Mouse (Mus musculus) MEL (cell line): ENCODE results near the gene Hist1h4n. TPM values are rescaled to one million over a fixed set of nuclear protein-coding genes. Genes with fewer than 3 reads are reported as not detected.
"Not testable (repeated sequence)": the region's sequence is repeated elsewhere in the genome, so short reads cannot be mapped to it uniquely, and the experiment has no call there.

Experiments used
- DNase-seq: peaks from one replicate; pipeline ENCODE4 v3.0.0; 2011; ENCODE audit warnings: low read depth, low spot score
- H3K27ac ChIP-seq: 2 replicates; pipeline ENCODE4 v1.5.1; 2012; ENCODE audit warnings: low read depth, mild to moderate bottlenecking, control low read depth, low read length, moderate library complexity; ENCODE audit not compliant: control insufficient read depth
- H3K27me3 ChIP-seq, 2 experiments: fragments of 150-350 bp in 1 of 2; sonication (generic) in 1 of 2; 2 replicates each; pipeline ENCODE4 v1.6.1; 2012; ENCODE audit warnings: low read length in 2 of 2, mild to moderate bottlenecking in 2 of 2, improper control_type of control experiment in 1 of 2, moderate library complexity in 1 of 2; ENCODE audit not compliant: insufficient read depth in 2 of 2, control insufficient read depth in 1 of 2
- H3K36me3 ChIP-seq, 2 experiments: 2 replicates each; pipeline ENCODE4 v1.6.1; 2012 to 2014; ENCODE audit warnings: low read length in 2 of 2, improper control_type of control experiment in 1 of 2, inconsistent platforms in 1 of 2, mild to moderate bottlenecking in 1 of 2; ENCODE audit not compliant: insufficient read depth in 2 of 2, control insufficient read depth in 1 of 2
- H3K4me1 ChIP-seq, 2 experiments: fragments of 150-350 bp in 1 of 2; sonication (generic) in 1 of 2; 2 replicates each; pipeline ENCODE4 v1.6.1; 2012; ENCODE audit warnings: low read length in 2 of 2, improper control_type of control experiment in 1 of 2, mild to moderate bottlenecking in 1 of 2; ENCODE audit not compliant: insufficient read depth in 2 of 2, control insufficient read depth in 1 of 2
- H3K4me3 ChIP-seq, 2 experiments: fragments of 150-350 bp in 1 of 2; sonication (generic) in 1 of 2; 2 replicates each; pipeline ENCODE4 v1.5.1; 2012; ENCODE audit warnings: low read depth in 2 of 2, low read length in 2 of 2, mild to moderate bottlenecking in 2 of 2, moderate library complexity in 2 of 2, control low read depth in 1 of 2, improper control_type of control experiment in 1 of 2; ENCODE audit not compliant: control insufficient read depth in 1 of 2, insufficient read depth in 1 of 2
- H3K79me2 ChIP-seq: 2 replicates; pipeline ENCODE4 v1.6.1; 2012; ENCODE audit warnings: mild to moderate bottlenecking, low read length, moderate library complexity; ENCODE audit not compliant: control insufficient read depth, poor library complexity, insufficient read depth
- H3K9ac ChIP-seq: 2 replicates; pipeline ENCODE4 v1.6.1; 2012; ENCODE audit warnings: low read depth, mild to moderate bottlenecking, control low read depth, low read length, moderate library complexity; ENCODE audit not compliant: control insufficient read depth, poor library complexity, severe bottlenecking
- H3K9me3 ChIP-seq: fragments of 150-350 bp; sonication (generic); replicated peaks from 2 replicates; pipeline ENCODE4 v1.6.1; 2012; ENCODE audit warnings: mild to moderate bottlenecking, low read length, improper control_type of control experiment, moderate library complexity; ENCODE audit not compliant: insufficient read depth
- E2F4 ChIP-seq: IDR thresholded peaks from 2 replicates; pipeline ENCODE4 v1.6.1; 2011; ENCODE audit warnings: low read depth, low read length, improper control_type of control experiment, borderline replicate concordance
- JUND ChIP-seq: IDR thresholded peaks from 2 replicates; pipeline ENCODE4 v1.6.1; 2011; ENCODE audit warnings: low read depth, mild to moderate bottlenecking, improper control_type of control experiment, low read length
- NRF1 ChIP-seq: IDR thresholded peaks from 2 replicates; pipeline ENCODE4 v1.6.1; 2014; ENCODE audit warnings: low read depth, mild to moderate bottlenecking, inconsistent platforms, low read length, improper control_type of control experiment, moderate library complexity; ENCODE audit not compliant: poor library complexity, insufficient read depth, severe bottlenecking
- TBP ChIP-seq: IDR thresholded peaks from 2 replicates; pipeline ENCODE4 v1.8.0; 2011; ENCODE audit warnings: low read depth, low read length, improper control_type of control experiment
- polyA plus RNA-seq, 2 experiments: library from polyadenylated mRNA; stranded (reverse) in 1 of 2; unstranded in 1 of 2; fragments of >175 nt in 1 of 2; fragments of >200 nt in 1 of 2; gene quantifications; 2 replicates each; pipeline versions ENCODE4 v1.2.1 to v1.2.4; 2012; ENCODE audit warnings: low replicate concordance in 2 of 2, low read depth in 1 of 2; ENCODE audit not compliant: insufficient read length in 2 of 2, insufficient read depth in 1 of 2, missing spikeins in 1 of 2
- total RNA-seq: library from RNA; depleted of rRNA; stranded (reverse); fragments of 300-350 nt; gene quantifications from 2 replicates; pipeline ENCODE4 v1.2.3, GENCODE M21; 2012

Gene Hist1h4n
- total and polyA plus RNA-seq, 3 experiments, result 9.0 to 9,853 TPM; not detected in 1

GRCm38 (mm10) chr13:21803058-21803457, 28.9 kb downstream of the Hist1h4n start:
- H3K36me3 ChIP-seq, H3K9ac ChIP-seq, H3K4me1 ChIP-seq, H3K4me3 ChIP-seq, H3K79me2 ChIP-seq, DNase-seq, H3K9me3 ChIP-seq, H3K27ac ChIP-seq, H3K27me3 ChIP-seq: not testable (repeated sequence)

- H3K4me3 ChIP-seq, H3K36me3 ChIP-seq, H3K9me3 ChIP-seq, H3K4me1 ChIP-seq, H3K9ac ChIP-seq, H3K27ac ChIP-seq, H3K79me2 ChIP-seq, DNase-seq, H3K27me3 ChIP-seq: not testable (repeated sequence)
Observed at GRCm38 (mm10) chr13:21797163-21797562, 34.8 kb downstream of the Hist1h4n start.

GRCm38 (mm10) chr13:21795584-21795983, 36.4 kb downstream of the Hist1h4n start:
- Histone ChIP-seq H3K36me3 (peaks cover 0 to 2% of the 10 kb centered on the region in 2 experiments; a peak in 2 of 4 replicates), H3K27ac (no peak overlapping the region), H3K4me3 (no peak overlapping the region), H3K9ac (no peak overlapping the region), H3K27me3 (no peaks in the 10 kb centered on the region), H3K79me2 (no peaks in the 10 kb centered on the region), H3K9me3 (no peaks in the 10 kb centered on the region), H3K4me1 (peaks cover 0 to 6% of the 10 kb centered on the region in 2 experiments; a peak in 3 of 4 replicates)
- no peak for DNase-seq
- TF ChIP-seq JUND, result no peak
- TF ChIP-seq NRF1, result no peak
- TF ChIP-seq TBP, result peak; percentile 91
- TF ChIP-seq, all 39 proteins: peak for 1

DNA sequence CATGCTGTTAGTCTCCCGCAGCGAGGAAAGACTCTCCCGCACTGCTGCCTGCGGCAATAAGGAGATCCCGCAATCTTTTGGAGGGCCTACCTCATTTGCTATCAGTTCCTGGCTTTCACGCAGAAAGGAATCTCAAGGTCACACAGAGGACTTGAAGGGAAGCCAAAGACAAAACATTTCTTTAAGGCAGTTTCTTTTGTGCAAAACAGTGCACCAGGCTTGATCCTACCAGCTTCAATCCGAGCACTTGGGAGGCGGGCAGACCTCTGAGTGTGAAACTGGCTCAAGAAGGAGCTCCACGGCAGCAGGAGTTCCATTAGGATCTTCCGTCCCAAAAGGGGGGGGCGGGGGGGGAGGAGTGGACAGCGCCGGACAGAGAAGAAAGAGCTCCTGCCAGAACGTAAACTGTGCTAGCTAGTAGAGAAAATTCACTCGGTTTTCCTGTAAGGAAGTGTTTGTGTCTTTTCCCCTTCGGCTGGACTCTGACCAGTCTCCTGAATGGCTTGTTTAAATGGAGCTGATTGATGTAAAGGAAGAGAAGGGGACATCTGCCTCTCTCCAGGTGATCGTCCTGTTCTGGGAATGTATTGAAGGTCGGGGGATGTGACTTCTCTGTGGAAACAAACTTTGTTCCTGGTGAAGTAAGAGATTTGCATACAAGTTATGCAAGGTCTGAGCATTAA, 41.3 kb downstream of the Hist1h4n start:
- H3K27ac ChIP-seq, result no peak overlapping the region
- H3K36me3 ChIP-seq, result peaks cover 0 to 21% of the 10 kb centered on the region in 2 experiments; a peak in 2 of 4 replicates
- peak overlapping the region; percentile 31 to 38 for H3K4me3 ChIP-seq
- no peaks in the 10 kb centered on the region for H3K79me2 ChIP-seq
- peaks cover 4 to 9% of the 10 kb centered on the region in 2 experiments for H3K4me1 ChIP-seq
- peak; percentile 54 for DNase-seq
- TF ChIP-seq TBP (no peak), E2F4 (no peak)
- H3K27me3 ChIP-seq, result no peaks in the 10 kb centered on the region
- H3K9me3 ChIP-seq, result no peaks in the 10 kb centered on the region
- peak overlapping the region; percentile 61 for H3K9ac ChIP-seq
